Mouse (Mus musculus) small intestine, adult 2 months (tissue): ENCODE measurements around the gene Pgf.

ENCODE experiments used
- CTCF ChIP-seq: fragments of 200-500 bp; IDR thresholded peaks from 2 replicates; pipeline ENCODE4 v1.5.1; 2012; ENCODE audit warnings: low read depth, mild to moderate bottlenecking, control low read depth, inconsistent platforms, low read length, moderate library complexity, mixed read lengths; ENCODE audit not compliant: insufficient replicate concordance, insufficient read length; ENCODE audit errors: extremely low read depth
- POLR2A ChIP-seq: fragments of 200-500 bp; IDR thresholded peaks from 2 replicates; pipeline ENCODE4 v1.6.1; 2012; ENCODE audit warnings: low read depth, mild to moderate bottlenecking, control low read depth, inconsistent platforms, low read length, moderate library complexity

DNA sequence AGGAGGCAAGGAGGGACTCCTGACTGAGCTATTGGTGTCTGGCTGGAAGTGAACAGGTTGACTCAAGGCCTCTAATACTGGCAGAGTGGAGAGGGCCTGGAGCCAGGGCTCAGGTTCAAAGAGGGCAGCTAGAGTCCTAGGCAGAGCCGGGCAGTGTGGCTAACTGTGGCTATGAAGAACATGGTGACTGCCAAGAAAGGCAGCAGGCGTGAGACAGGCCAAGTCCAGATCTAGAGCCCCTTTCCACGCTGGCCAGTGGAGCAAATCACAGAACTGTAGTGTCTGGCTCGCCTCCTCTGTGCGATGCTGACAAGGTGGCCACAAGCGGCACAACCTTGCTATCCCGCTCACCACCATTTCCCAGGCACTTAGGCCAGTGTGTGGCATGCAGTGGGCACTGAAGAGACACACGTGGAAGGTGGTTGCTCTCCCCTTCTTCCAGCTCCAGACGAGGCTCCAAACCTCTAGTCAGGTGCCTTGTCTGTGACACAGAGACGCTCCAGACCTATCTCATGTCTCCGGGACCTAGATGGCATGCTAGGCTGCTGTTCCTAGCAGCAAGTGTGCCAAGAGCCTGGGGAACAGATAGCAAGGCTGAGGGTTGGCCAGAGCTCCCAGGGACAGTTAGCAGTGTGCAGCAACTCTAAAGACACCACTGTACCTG lies 7.2 kb downstream of the Pgf start:
- TF ChIP-seq POLR2A (no peak), CTCF (no peak)
